Mouse (Mus musculus) lung, postnatal 0 days (tissue): ENCODE measurements around the gene Gm37240.

Experiments used
- CTCF ChIP-seq: IDR thresholded peaks from 2 replicates; pipeline ENCODE4 v1.5.1; 2016; ENCODE audit warnings: antibody characterized with exemption, mild to moderate bottlenecking
- EP300 ChIP-seq: IDR thresholded peaks from 2 replicates; pipeline ENCODE4 v1.6.1; 2016; ENCODE audit warnings: antibody characterized with exemption, mild to moderate bottlenecking, control low read depth

GRCm38 (mm10) chr3:84867434-84867975 is 1019.8 kb downstream of the Gm37240 start:
- TF ChIP-seq CTCF (no peak), EP300 (no peak)
